Mouse (Mus musculus) left cerebral cortex, adult 11 months (tissue): ENCODE data around the gene Tnfrsf14.

Experiments
- DNase-seq: peaks from one replicate; pipeline ENCODE4 v3.0.0; 2022; ENCODE audit warnings: low spot score

Tnfrsf14 gene

DNA sequence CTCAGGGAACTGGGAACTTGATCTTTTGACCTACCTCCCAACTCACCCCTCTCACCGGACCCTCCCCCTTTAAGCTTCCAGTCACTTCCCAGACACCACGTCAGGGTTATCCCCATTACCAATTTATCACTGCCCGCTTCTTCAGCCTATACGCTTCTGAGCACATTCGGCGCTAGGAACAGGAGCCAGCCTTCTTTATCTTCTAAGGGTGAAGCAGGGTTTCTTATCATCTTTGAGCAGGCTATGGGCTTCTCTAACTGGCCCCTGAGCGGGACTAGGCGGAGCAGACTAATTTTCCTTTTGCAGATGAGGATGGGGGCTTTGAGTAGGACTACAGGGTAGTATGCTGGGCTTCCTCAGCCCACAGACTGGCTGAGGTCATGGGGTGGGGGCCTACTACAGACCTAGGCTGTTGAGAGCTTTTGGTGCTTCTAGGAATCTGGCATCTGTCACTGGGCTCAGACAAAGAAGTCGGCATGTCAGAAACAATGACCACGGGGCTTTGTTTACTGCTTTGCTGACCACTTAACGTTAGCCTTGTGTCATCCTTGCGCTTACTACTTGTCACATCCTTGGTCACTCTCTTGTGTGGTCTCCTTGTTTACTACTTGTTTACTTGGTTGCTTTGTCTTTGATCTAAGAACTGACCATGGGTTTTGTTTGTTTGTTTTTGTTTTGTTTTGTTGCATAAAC, at the start of gene Tnfrsf14:
TSS of gene Tnfrsf14 (minus strand) at position 169 of the 693 bp plus-strand sequence.
- no peak for DNase-seq

DNA sequence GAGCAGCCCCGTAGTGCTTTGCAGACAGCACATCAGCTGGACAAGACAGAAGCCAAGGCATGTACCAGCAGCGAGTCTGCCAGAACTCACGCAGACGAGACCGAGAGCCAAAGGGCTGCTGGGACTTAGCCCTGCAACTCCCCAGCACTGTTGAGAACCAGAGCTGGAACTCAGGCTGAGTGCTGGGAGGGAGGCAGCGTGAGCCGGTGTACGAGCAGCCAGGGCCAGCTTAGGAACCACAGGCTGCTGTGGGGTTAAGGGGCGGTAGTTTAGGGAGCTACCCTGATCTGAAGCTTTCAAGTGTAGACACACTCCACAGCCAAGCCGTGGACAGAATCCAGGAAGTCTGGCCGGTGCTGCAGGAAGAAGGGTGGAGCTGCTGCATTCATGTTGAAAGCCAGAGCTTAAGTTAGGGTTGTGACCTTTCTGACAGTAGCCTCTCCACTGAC, 45.8 kb upstream of the Tnfrsf14 start:
- no peak for DNase-seq

DNA sequence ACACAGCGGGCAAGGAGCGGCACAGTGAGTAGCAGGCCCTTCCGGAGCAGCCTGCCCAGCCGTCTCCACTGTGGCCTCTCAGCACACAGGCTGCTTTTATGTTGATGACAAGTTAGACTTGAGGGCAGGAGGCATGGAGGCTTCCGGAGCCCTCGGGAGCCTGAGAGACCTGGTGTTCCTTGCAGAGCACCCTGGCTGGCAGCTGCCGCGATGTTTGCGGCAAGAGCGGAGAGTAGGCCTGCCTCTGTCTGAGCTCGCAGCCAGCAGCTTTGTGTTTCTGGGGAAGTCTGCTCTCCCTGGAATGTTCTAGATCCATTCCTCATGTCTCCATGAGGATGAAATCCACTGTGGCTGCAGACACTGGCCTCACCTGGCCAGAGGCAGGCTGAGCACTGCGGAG, 44.2 kb upstream of the Tnfrsf14 start:
- no peak for DNase-seq

DNA sequence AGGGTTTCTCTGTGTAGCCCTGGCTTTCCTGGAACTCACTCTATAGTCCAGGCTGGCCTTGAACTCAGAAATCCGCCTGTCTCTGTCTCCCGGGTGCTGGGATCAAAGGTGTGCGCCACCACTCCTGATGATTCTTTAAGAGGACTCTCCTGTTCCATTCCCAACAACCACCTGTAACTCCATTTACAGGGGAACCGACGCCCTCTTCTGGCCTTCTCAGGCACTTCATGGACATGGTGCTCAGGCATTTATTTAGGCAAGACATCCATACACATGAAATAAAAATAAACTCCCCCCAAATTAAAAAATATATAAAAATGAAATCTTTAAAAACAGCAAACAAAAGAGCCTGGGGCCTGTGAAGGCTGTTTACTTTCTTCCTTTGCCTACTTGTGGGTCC, 38.8 kb upstream of the Tnfrsf14 start:
- DNase-seq = no peak

DNA sequence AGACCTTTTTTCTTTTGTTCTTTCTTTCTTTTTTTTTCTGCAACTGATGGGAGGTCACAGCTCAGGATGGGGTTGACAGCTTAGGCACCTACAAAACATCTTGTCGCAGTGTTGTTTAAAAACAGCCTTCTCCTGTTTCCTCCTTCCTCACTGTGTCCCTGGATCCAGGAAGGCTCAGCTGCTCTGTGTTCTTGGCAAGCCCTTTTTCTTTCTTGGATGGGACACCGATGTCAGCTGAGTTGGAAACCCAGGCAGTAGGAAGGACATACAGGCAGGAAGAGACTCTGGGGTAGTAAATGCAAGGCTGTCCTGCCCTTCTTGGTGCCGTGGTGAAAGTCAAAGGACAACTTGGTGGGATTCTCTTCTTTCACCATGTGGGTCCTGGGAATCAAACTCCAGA, 37.5 kb upstream of the Tnfrsf14 start:
- no peak for DNase-seq

DNA sequence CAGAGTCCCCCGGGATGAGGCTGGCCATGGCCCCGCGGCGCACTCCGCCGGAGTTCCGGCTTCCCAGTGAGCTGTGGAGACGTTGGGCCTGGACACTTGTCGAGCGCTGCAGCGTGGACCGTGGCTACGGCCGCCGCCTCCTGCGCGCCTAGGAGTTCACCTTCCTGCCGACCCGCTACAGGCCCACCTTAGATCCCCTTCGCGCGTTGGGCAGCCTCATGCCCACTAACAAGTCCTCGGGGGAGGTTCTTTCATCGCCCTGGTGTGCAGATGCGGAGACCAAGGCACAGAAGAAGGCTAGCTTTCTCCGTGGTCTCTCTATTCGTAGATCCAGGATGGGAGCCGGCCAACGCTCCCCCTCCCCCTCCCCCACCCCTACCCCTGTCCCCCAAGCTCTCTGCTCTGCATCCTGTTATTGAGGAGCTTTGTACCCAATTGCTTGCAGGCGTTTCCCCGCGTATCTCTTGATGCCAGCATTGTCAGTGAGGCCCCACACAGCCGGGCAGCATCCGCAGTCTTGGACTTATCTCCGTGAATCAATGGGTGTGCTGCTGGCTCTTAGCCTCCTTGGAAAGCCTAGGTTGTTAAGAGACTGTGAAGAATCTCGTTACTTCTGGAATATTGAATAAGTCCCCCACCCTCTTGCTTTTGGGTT, 36.3 kb upstream of the Tnfrsf14 start:
- DNase-seq = no peak

DNA sequence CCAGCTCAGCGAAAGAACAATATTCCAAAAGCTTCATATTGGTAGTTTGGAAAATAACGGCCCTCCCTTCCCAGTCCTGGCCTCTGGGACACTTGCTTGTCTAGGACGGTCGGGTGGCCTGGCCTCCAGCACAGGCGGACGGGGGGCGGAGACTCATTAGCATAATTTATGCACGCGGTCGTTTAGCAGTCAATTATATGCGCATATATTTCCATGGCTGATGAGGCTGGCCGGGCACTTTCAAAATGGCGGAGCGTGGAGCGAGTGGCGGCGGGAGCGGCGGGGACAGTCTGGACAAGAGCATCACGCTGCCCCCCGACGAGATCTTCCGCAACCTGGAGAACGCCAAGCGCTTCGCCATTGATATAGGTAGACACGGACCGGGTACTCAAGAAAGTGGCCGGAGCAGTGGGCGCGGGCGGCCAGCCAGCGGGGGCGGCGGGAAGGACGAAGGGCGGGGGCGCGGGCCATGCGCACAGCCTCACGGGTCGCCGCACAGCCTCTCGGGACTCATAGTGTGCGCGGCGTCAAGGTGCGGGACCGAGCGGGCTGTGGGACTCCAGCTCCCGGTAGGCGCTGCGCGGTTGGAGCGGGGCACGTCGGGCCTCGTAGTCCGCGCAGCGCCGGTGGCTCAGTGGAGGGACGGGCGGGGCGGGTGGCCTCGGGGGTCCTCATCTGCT, 35.7 kb upstream of the Tnfrsf14 start, which contains the start of gene Pank4:
TSS of gene Pank4 (plus strand) at position 223 of the 680 bp plus-strand sequence.
- peak; percentile 87 for DNase-seq

DNA sequence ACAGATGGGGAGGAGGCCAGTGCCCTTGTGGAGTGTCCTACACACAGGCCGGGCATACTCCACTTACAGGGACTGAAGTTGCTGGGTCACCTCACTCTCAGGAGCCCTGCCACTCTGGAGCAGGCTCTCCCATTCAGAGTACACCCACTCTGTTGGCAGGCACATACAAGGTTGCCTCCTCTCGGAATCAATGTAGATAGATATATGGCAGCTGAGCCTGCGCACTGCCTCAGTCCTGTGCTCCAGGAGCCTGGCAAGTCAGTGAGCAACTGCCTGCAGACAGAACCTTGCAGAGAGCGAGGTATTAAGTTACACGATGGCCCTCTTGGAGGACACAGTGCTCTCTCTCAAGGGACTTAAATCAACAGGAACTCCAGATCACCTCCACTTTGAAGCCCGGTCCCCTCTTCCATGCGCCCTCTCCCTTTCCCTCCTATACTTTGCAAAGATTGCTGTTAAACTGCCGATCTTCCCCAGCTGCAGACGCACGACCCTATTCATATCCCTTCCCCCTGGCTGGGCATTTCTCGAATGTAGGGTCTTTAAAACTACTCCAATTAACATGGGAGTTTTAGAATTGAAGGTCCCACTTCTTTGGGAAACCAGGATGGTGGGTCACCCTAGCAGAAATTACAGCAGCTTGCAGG, 35.0 kb upstream of the Tnfrsf14 start:
- DNase-seq = no peak

DNA sequence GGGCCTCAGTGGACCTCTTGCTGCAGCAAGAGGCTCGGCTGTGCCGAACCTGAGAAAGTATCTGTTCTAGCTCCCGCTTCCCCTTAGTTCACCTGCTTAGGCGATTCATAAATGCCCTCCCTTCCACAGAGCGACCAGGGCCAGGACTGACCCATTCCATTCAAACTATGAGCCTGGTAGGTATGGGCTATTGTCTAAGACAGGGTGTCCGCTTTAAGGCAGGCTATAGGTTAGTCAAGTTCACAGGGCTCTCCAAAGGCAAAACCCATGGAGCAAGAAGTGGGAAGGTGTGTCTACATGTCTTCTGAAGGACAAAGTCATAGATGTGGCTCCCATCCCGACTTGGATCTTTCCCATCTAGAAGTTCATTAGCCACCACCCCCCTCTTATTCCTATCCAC, 34.3 kb upstream of the Tnfrsf14 start:
- no peak for DNase-seq

DNA sequence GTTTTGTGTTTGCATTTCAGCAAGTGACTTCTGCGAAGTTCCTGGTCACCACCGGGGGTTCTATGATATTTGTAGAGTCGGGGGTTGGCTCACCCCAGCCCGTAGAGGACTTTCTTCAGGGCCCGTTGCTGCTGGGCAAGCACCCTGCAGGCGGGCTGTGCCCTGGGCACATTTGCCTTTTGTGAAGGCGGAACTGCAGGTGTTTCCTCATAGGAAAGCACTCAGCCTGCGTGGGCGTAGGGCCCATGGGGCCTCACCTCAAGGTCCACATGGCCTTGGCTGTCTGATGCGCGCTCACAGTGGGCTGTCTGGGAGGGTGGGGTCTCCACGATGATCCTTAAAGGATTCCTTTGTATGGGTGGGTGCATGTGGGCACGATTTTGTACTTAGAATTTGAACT, 33.5 kb upstream of the Tnfrsf14 start:
- no peak for DNase-seq

DNA sequence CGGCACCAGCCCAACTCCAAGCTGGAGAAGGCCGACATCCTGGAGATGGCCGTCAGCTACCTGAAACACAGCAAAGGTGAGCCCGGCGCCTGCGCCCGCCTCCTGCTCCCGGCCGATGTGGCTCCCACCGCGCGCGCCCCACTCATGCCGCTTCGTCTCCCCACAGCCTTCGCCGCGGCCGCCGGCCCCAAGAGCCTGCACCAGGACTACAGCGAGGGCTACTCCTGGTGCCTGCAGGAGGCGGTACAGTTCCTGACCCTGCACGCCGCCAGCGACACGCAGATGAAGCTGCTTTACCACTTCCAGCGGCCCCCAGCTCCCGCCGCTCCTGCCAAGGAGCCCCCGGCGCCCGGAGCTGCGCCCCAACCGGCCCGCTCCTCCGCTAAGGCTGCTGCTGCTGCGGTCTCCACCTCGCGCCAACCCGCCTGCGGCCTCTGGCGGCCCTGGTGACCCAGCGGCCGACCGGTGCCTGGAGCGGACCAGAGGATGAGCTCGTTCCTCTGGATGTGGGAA, 32.9 kb upstream of the Tnfrsf14 start:
- DNase-seq = no peak

DNA sequence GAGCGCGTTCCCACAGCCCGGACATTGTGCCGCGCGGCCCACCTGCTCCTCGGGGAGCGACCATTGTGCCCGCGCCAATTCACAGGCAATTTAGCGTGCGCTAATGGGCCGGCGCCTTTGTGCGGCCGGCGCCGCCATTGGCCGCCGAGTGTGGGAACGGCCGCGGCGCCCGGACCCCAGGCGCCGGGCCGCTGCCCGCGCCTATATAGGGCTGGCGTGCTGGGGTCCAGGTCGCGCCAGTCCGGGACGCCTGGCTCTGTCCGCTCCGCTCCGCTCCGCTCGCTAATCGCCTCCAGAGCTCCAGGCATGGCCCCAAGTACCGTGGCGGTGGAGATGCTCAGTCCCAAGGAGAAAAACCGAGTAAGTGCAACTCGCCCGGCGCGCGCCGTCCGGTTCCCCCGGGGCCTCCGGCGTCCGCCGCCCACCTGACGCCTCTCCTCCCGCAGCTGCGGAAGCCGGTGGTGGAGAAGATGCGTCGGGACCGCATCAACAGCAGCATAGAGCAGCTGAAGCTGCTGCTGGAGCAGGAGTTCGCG, 32.4 kb upstream of the Tnfrsf14 start, which contains the start of gene Hes5:
TSS of gene Hes5 (plus strand) at position 234 of the 536 bp plus-strand sequence.
- no peak for DNase-seq

DNA sequence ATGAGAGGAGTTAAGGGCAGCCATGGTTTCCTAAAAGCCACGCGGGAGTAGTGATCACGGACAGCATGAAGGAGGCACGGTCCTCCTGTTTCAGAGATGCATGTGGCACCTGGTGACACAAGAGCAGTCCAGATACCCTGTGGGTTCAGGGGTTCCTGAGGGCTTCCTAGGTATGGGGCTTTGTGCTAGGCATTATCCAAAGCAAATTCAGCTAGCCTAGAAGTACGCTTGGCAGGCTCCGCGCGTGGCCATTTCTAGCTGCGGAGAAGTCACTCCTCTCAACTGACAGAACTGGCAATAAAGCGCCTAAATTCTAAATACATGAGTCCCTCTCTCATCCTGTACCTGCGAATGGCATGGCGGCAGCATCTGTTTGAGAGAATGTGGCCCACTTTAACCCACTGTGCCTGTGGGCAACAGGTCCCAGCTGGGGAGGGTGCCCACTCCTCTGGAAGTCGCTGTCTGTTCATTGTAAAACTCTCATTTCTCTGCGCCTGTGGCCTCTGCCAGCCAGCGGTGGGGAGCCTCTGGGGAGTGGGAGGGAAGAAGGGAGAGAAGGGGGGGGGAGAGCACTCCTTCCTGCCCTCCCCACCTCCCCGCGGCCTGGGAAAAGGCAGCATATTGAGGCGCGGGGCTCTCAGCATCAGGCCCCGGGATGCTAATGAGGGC, 31.8 kb upstream of the Tnfrsf14 start:
- DNase-seq = no peak

DNA sequence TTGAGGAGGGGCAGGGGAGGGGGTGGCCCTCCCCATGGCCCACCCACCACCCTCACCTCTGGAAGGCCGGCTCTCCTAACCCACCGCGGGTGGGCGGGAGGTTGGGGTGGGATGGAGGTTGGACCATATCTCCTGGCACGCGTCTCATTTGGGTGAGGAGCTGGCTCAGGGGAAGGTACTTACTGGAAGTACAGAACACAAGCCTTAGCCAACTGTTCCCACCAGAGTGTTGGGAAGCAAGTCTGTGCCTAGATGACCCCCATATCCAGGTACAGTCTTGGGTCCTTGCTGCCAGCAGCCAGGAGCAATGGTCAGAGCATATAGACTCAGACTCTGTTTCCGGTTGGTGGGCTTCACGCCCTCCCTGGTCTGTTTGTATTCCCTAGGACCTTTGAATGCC, 30.3 kb upstream of the Tnfrsf14 start:
- no peak for DNase-seq

DNA sequence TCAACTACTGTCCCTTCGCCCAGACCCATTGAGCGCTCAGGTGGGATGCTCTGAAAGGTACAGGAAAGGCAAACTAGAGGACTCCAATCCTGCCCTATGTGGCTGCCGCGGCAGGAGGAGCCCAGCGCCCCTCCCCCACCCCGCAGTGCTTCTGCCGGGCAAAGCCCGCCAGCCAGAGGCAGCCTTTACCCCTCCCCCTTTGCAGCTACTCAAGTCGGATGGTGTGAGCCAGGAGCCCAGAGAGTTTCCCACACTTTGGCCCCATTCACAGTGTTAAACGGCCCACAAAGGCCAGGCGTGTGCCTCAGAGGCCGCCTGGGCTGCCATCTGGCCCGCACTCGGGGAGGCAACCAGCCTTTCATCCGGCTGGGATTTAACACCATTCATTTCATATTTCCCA, 29.8 kb upstream of the Tnfrsf14 start:
- DNase-seq = no peak

DNA sequence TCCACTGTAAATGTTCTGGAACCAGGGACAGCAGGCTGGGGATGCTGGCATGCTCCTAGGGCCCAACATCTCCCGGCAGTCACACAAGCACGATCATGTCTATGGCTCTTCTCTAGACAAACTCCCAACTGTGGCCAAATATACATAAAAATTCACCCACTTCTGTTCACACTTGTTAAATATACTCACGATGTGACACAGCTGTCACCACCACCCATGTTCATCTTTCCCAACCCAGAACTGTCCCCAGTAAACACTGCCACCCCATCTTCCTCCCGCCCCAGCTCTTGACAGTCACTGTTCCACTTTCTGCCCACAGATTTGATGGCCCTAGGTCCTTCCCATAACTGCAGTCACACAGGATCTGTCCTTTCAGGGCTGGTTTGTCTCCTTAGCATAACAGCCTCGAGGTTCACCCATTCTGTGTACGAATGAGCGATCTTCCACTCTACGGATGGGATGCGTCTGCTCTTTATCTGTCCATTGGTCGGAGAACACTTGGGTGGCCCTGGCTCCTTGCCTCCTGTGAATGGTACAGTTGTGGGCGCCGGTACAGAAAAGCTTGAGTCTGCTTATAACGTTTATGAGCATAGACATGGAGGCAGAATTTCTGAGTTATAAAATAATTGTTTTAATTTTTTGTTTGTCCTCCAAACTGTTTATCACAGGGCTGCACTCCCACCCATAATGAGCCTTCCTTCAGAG, 29.1 kb upstream of the Tnfrsf14 start:
- DNase-seq = no peak

DNA sequence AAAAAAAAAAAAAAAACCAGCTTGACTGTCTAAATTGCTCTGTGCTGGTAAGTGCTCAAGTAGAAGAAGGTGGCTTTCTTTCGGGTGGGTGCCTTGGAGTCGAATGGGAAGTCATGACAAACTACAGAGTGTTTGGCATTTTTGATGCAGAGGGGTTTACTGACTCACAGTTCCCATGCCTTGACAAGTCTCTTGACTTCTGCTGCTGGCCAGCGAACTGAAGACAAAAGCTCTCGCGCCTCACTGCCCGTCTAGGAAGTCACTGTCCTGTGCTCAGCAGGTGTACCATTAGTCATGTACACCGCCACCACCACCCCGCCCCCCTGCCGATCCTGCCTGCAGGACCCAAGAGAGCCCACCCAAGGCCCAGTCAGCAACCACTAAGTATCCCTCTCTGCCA, 28.2 kb upstream of the Tnfrsf14 start:
- DNase-seq = no peak

DNA sequence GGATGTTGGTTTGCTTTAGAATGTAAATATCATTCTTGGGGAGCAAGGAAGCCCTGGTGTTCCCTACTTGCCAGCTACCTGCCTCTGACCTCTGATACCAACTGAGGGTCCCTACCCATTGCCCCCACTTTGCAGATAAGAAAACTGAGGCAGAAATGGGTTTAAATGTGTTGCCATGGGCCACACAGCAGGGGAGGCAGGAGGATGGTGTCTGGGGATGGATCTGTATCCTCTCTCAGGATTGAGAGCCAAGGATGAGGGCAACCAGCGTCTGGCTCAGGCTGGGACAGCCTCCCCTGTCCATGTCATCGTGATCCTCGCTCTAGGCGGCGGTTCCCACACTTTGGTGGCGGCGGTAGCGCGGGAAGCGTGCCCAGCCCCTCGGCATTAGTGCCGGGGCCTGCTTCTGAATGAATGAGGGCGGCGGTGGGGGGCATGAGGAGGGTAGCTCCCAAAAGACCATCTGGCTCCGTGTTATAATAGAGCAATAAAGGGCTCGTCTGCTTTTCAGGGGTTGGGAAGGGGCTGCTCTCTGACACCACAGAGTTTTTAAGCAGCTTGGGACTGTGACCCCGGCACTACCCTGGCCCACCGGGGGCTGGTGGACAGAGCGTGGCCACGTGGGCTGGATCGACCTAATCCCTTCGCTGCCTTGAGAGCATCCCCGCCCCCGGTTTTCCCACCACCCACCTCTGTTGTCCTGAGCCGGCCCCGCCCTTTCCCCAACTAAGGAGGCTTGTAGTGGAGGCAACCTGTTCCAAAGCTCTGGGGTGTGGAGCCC, 24.3 kb upstream of the Tnfrsf14 start:
- no peak for DNase-seq

DNA sequence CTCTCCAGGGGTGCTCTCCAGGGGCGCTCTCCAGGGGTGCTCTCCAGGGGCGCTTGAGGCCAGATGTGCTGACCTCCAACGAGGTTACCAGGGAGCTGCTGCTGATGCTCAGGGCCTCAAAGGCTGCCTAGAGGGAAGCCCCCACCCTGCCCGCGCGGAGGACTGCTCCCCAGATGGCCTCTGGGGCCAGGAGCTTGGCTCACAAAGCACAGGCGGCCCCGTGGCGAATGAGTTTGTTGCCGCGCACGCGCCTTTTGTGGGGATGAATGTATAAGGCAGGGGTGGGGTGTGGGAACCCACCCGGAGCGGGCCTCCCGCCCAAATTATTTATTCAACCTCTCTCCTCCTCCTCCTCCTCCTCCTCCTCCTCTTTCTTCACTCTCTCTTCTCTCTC, 21.2 kb upstream of the Tnfrsf14 start:
- no peak for DNase-seq

DNA sequence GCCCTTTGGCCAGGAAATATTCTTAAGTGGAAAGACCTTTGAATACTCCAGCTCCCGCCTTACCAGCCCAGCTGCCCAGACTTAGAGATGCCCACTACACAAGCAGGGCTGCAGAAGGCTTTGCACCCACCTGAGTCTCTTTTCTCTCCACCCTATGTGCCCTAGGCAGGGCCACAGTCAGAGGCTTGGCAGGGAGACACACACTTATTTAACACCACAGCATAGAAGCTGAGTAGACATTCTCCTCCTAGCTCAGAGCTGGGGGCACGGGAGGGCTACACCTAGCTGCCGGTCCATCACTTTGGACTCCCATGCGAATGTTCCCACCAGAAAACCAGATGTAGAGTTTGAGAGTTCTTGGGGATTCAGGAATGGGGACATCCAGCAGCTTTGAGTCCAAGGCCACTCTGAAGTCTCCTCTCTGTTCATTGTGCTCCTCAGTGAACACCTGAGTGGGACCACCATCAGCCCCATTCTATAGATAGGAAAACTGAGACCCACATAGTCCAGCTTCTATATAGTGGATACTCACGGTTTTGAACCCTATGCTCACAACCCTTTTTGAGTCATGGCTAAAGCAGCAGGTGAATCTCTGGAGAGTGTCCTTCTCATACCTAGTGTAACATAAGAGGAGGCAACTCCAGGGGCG, 20.7 kb upstream of the Tnfrsf14 start:
- no peak for DNase-seq
